Mouse (Mus musculus) limb, embryonic 13.5 days (tissue): Measurements from ENCODE around the gene Olfml3. TPM values are rescaled to one million over a fixed set of nuclear protein-coding genes. Genes with fewer than 3 reads are reported as not detected.

Experiments
- ATAC-seq: fragments of 200-750 bp; cut with Nextera tagmentation; 2 replicates; pipeline ENCODE4 v1.8.0; 2017; ENCODE audit warnings: low read depth, moderate number of reproducible peaks, moderate TSS enrichment; ENCODE audit not compliant: low FRiP score
- H3K27ac ChIP-seq: fragments of 300-500 bp; sonication (generic); 2 replicates; pipeline ENCODE4 v1.5.1; 2015; ENCODE audit warnings: inconsistent platforms, mild to moderate bottlenecking, moderate library complexity
- H3K27me3 ChIP-seq: fragments of 300-500 bp; sonication (generic); 2 replicates; pipeline ENCODE4 v1.6.1; 2015; ENCODE audit warnings: mild to moderate bottlenecking, inconsistent platforms
- H3K36me3 ChIP-seq: fragments of 300-500 bp; sonication (generic); 2 replicates; pipeline ENCODE4 v1.6.1; 2015; ENCODE audit warnings: inconsistent platforms, mild to moderate bottlenecking, moderate library complexity
- H3K4me1 ChIP-seq: fragments of 300-500 bp; sonication (generic); 2 replicates; pipeline ENCODE4 v1.6.1; 2015; ENCODE audit warnings: inconsistent platforms
- H3K4me2 ChIP-seq: fragments of 300-500 bp; sonication (generic); replicated peaks from 2 replicates; pipeline ENCODE4 v1.6.1; 2015; ENCODE audit warnings: inconsistent platforms, mild to moderate bottlenecking, moderate library complexity
- H3K4me3 ChIP-seq: fragments of 300-500 bp; sonication (generic); 2 replicates; pipeline ENCODE4 v1.5.1; 2015; ENCODE audit warnings: moderate library complexity, mild to moderate bottlenecking, inconsistent platforms
- H3K9ac ChIP-seq: fragments of 300-500 bp; sonication (generic); 2 replicates; pipeline ENCODE4 v1.6.1; 2015; ENCODE audit warnings: mild to moderate bottlenecking, inconsistent platforms
- H3K9me3 ChIP-seq: fragments of 300-500 bp; sonication (generic); 2 replicates; pipeline ENCODE4 v1.6.1; 2016; ENCODE audit warnings: inconsistent platforms
- WGBS: fragments of 180-500 bp; shearing (Covaris S2); methylation state at CpG from one replicate; pipeline ENCODE4 v1.1.7; 2015; 5-methylcytosine and 5-hydroxymethylcytosine counted together
- polyA plus RNA-seq: library from polyadenylated mRNA; unstranded; fragments of >200 nt; fragmentation: Nextera tagmentation; extraction: Ambion mirVana; gene quantifications from 2 replicates; pipeline ENCODE4 v1.2.1, GENCODE M21; 2015

Olfml3 gene
- polyA plus RNA-seq, 1 experiment from 2014 or later: 61.0 TPM

GRCm38 (mm10) chr3:103689043-103689442 lies 48.8 kb downstream of the Olfml3 start:
- ATAC-seq: no peak
- 61% methylated on average over 1 of the region's 1 CpGs for WGBS
- H3K27ac ChIP-seq: no peak overlapping the region
- no peaks in the 10 kb centered on the region for H3K4me1 ChIP-seq
- no peak overlapping the region for H3K9ac ChIP-seq
- H3K36me3 ChIP-seq: no peaks in the 10 kb centered on the region
- H3K4me2 ChIP-seq: no peak overlapping the region
- H3K4me3 ChIP-seq: no peak overlapping the region
- H3K9me3 ChIP-seq: no peaks in the 10 kb centered on the region
- 0 out of 2 replicates have a peak, but pooled peaks cover 6% of the 10 kb centered on the region for H3K27me3 ChIP-seq

- H3K27ac ChIP-seq: no peak overlapping the region
- 0 out of 2 replicates have a peak, but pooled peaks cover 11% of the 10 kb centered on the region for H3K27me3 ChIP-seq
- ATAC-seq: no peak
- H3K9ac ChIP-seq: no peak overlapping the region
- H3K4me3 ChIP-seq: no peak overlapping the region
- no peaks in the 10 kb centered on the region for H3K9me3 ChIP-seq
- H3K4me2 ChIP-seq: no peak overlapping the region
- 20% methylated on average over 5 of the region's 5 CpGs for WGBS
- no peaks in the 10 kb centered on the region for H3K36me3 ChIP-seq
- peaks cover 12% of the 10 kb centered on the region for H3K4me1 ChIP-seq
Observed at GRCm38 (mm10) chr3:103683966-103684319, 53.9 kb downstream of the Olfml3 start.

- Histone ChIP-seq H3K27me3 (0 out of 2 replicates have a peak, but pooled peaks cover 11% of the 10 kb centered on the region), H3K4me1 (peaks cover 12% of the 10 kb centered on the region), H3K4me2 (peak overlapping the region; percentile 46), H3K27ac (no peak overlapping the region), H3K9me3 (no peaks in the 10 kb centered on the region), H3K4me3 (no peak overlapping the region), H3K9ac (no peak overlapping the region), H3K36me3 (no peaks in the 10 kb centered on the region)
- 2% methylated on average over 21 of the region's 21 CpGs for WGBS
- ATAC-seq: 0 out of 2 replicates have a peak, but pooled peaks have one; percentile 24
Observed at GRCm38 (mm10) chr3:103683234-103683965, 54.4 kb downstream of the Olfml3 start.

- no peak overlapping the region for H3K27ac ChIP-seq
- H3K4me2 ChIP-seq: no peak overlapping the region
- WGBS: 53% methylated on average over 4 of the region's 4 CpGs
- no peak overlapping the region for H3K4me3 ChIP-seq
- ATAC-seq: no peak
- H3K9me3 ChIP-seq: no peaks in the 10 kb centered on the region
- no peak overlapping the region for H3K9ac ChIP-seq
- 0 out of 2 replicates have a peak, but pooled peaks cover 11% of the 10 kb centered on the region for H3K27me3 ChIP-seq
- peaks cover 12% of the 10 kb centered on the region for H3K4me1 ChIP-seq
- no peaks in the 10 kb centered on the region for H3K36me3 ChIP-seq
Observed at GRCm38 (mm10) chr3:103682473-103682872, 55.3 kb downstream of the Olfml3 start.

GRCm38 (mm10) chr3:103678811-103679210 lies 59.0 kb downstream of the Olfml3 start:
- Histone ChIP-seq H3K9me3 (no peaks in the 10 kb centered on the region), H3K4me3 (no peak overlapping the region), H3K36me3 (no peaks in the 10 kb centered on the region), H3K9ac (no peak overlapping the region), H3K4me1 (peaks cover 10% of the 10 kb centered on the region), H3K27ac (no peak overlapping the region), H3K27me3 (0 out of 2 replicates have a peak, but pooled peaks cover 3% of the 10 kb centered on the region), H3K4me2 (no peak overlapping the region)
- 55% methylated on average over 6 of the region's 6 CpGs for WGBS
- ATAC-seq: no peak

- ATAC-seq: no peak
- Histone ChIP-seq H3K27ac (no peak overlapping the region), H3K4me1 (no peaks in the 10 kb centered on the region), H3K9ac (no peak overlapping the region), H3K36me3 (no peaks in the 10 kb centered on the region), H3K27me3 (no peaks in the 10 kb centered on the region), H3K4me3 (no peak overlapping the region), H3K4me2 (no peak overlapping the region), H3K9me3 (no peaks in the 10 kb centered on the region)
- WGBS: 61% methylated on average over 7 of the region's 7 CpGs
Observed at GRCm38 (mm10) chr3:103672716-103673115, 65.1 kb downstream of the Olfml3 start.

Other genes with a start within 250 kb of the Olfml3 start
- gene Syt6, start 162.8 kb downstream of the Olfml3 start, polyA plus RNA-seq: 0.45 and 0.51 TPM in 2 replicates
- 0.08 TPM in 1 of 2 replicates, not detected in the other for gene Atg4a-ps, start 91.9 kb downstream of the Olfml3 start, polyA plus RNA-seq
- gene Gm10964, start 1.4 kb upstream of the Olfml3 start, polyA plus RNA-seq: not detected in 2 replicates
- gene Hipk1, start 53.6 kb upstream of the Olfml3 start, polyA plus RNA-seq: 11.0 TPM in 2 replicates
- 33.3 and 34.9 TPM in 2 replicates for gene Dclre1b, start 71.4 kb upstream of the Olfml3 start, polyA plus RNA-seq
- 23.2 TPM in 2 replicates for gene Ap4b1, start 71.5 kb upstream of the Olfml3 start, polyA plus RNA-seq
- gene Gm43064, start 71.6 kb upstream of the Olfml3 start, polyA plus RNA-seq: 0.34 TPM in 1 of 2 replicates, not detected in the other
- 0.23 and 0.41 TPM in 2 replicates for gene Bcl2l15, start 94.6 kb upstream of the Olfml3 start, polyA plus RNA-seq
- gene Ptpn22, start 121.8 kb upstream of the Olfml3 start, polyA plus RNA-seq: 0.34 and 0.64 TPM in 2 replicates
- gene Rsbn1, start 176.1 kb upstream of the Olfml3 start, polyA plus RNA-seq: 14.4 and 14.6 TPM in 2 replicates
- 35.9 and 36.2 TPM in 2 replicates for gene Phtf1, start 230.1 kb upstream of the Olfml3 start, polyA plus RNA-seq